Mouse (Mus musculus) v-Abl transformed pro-B cells (cell line): Measurements from ENCODE around the gene Ece1.
"Not testable (repeated sequence)": the region's sequence is repeated elsewhere in the genome, so short reads cannot be mapped to it uniquely, and the experiment has no call there.

Source experiments
- in situ Hi-C, 2 experiments: fragments of 400-800 bp; cut with MboI; formaldehyde crosslinking; loops; one replicate each; pipeline ENCODE4 v1.15.1; 2025; ENCODE audit not compliant: unreplicated experiment in 2 of 2

Ece1 gene

GRCm38 (mm10) chr4:137963431-137963830 lies 101.4 kb downstream of the Ece1 start:
- in situ Hi-C loops: loop anchor here (10.0 to 25.0 kb wide), 6 partner anchors 141 to 899 kb away; partner anchors contain the start of genes Gm13030 (in 1 of the 2) and Pla2g5 (in 1 of the 2)

DNA sequence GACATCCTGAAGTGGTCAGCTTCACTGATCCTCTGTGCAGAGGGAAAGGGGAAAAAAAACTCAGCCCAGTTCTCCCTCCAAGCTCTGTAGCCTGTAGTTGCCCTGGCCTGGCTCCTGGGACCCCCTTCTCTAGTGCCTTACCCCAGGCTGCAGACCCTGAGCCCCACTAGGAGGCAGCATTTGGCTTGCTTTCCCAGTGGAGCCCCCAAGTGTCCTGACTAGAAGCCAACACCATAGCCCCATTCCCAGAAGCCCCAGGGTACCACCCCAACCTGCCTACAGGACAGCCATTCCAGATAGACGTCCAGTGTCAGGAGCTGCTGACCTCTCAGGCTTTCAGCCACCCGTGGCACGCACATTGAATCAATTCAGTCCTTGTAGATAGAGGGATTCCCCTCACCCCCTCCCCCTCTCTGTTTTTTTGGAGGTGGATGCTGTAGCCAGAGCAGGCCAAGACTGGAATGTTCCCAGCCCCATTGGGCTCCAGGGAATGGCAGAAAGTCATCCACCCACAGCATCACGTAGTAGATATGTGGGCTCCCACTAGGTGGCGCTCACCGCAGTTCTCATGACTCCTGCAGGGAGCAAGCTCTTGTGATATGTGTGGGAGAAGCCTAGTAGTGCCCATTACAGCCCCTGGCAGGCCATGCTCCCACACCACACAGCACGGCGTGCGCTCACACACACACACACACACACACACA lies 102.0 kb downstream of the Ece1 start:
- in situ Hi-C loops: loop anchor here (10.0 to 25.0 kb wide), 6 partner anchors 141 to 898 kb away; partner anchors contain the start of genes Gm13030 (in 1 of the 2) and Pla2g5 (in 1 of the 2)

GRCm38 (mm10) chr4:137964585-137964930 lies 102.5 kb downstream of the Ece1 start:
- in situ Hi-C loops: loop anchor here (10.0 to 25.0 kb wide), 6 partner anchors 140 to 898 kb away; partner anchors contain the start of genes Gm13030 (in 1 of the 2) and Pla2g5 (in 1 of the 2)

DNA sequence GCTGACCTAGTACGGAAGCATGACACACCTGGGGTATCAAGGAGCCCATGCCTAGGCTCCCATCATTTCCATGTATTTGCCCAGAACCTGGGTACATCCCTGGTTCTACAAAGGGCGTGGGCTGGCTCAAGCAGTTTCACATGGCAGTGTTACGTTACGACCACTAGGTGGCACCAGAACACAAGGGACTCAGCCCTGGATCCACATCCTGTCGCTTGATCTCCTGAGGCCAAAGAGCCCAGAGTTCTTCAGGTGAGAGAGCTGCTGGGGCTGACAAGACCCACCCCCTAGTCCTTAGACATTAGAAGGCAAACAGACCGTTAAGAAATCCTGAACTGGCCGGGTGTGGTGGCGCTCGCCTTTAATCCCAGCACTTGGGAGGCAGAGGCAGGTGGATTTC lies 106.2 kb downstream of the Ece1 start:
- in situ Hi-C loops: loop anchor here (10.0 to 25.0 kb wide), 6 partner anchors 137 to 894 kb away; partner anchors contain the start of genes Gm13030 (in 1 of the 2) and Pla2g5 (in 1 of the 2)

DNA sequence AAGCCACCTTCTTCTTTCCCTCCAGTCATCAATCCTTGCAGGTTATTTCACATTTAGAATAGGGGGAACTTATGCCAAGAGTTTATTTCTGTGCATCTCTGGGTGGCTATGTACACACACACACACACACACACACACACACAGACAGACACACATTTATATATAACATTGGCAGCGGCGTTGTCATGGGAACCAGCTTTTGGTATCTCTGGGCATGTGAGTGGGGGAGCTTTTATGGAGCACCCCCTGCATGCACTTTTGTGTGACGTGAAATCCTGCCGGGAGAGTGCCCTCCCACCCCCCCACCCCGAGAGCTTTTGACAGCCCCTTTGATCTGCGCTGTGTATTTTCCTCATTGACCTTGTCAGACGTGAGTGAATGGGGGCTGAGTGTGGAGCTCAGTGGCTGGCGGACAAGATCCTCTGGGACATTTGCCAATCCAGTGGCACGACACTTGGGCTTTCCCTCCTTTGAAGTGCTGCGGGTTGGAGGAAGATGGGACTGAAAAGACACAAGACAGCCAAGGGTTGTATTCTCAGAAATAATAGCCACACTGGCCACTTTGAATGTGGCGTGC lies 108.7 kb downstream of the Ece1 start:
- in situ Hi-C loops: loop anchor here in 1 of 2 experiments (25.0 kb wide), 1 partner anchor 892 kb away; the partner anchor contains the start of genes Gm13030 and Pla2g5

DNA sequence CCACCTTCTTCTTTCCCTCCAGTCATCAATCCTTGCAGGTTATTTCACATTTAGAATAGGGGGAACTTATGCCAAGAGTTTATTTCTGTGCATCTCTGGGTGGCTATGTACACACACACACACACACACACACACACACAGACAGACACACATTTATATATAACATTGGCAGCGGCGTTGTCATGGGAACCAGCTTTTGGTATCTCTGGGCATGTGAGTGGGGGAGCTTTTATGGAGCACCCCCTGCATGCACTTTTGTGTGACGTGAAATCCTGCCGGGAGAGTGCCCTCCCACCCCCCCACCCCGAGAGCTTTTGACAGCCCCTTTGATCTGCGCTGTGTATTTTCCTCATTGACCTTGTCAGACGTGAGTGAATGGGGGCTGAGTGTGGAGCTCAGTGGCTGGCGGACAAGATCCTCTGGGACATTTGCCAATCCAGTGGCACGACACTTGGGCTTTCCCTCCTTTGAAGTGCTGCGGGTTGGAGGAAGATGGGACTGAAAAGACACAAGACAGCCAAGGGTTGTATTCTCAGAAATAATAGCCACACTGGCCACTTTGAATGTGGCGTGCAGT lies 112.9 kb downstream of the Ece1 start:
- in situ Hi-C loops: loop anchor here in 1 of 2 experiments (25.0 kb wide), 1 partner anchor 887 kb away; the partner anchor contains the start of genes Gm13030 and Pla2g5

DNA sequence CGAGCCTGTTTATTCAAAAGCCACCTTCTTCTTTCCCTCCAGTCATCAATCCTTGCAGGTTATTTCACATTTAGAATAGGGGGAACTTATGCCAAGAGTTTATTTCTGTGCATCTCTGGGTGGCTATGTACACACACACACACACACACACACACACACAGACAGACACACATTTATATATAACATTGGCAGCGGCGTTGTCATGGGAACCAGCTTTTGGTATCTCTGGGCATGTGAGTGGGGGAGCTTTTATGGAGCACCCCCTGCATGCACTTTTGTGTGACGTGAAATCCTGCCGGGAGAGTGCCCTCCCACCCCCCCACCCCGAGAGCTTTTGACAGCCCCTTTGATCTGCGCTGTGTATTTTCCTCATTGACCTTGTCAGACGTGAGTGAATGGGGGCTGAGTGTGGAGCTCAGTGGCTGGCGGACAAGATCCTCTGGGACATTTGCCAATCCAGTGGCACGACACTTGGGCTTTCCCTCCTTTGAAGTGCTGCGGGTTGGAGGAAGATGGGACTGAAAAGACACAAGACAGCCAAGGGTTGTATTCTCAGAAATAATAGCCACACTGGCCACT lies 117.1 kb downstream of the Ece1 start:
- in situ Hi-C loops: not testable (repeated sequence)

GRCm38 (mm10) chr4:137982869-137983268 lies 120.8 kb downstream of the Ece1 start:
- in situ Hi-C loops: no loop called here

DNA sequence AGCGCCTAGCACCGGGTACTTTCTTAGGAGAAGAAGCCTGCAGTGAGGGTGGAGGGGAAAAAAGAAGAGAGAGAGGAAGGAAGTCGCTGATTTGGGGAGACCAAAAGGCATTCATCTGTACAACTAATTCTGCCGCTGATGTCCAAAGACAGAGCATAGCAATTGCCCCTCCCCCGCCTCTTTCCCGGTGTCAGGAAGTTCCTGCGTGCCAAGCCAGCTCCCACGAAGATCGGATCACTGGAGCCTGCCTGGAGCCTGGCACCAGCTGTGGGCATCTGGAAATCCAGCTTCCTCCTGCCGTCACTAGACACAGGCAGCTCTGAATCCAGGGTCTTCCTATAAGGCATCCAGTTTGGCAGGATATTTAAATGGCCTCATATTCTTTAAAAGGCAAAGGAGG lies 122.2 kb downstream of the Ece1 start:
- in situ Hi-C loops: no loop called here

GRCm38 (mm10) chr4:137984746-137985145 lies 122.7 kb downstream of the Ece1 start:
- in situ Hi-C loops: no loop called here

DNA sequence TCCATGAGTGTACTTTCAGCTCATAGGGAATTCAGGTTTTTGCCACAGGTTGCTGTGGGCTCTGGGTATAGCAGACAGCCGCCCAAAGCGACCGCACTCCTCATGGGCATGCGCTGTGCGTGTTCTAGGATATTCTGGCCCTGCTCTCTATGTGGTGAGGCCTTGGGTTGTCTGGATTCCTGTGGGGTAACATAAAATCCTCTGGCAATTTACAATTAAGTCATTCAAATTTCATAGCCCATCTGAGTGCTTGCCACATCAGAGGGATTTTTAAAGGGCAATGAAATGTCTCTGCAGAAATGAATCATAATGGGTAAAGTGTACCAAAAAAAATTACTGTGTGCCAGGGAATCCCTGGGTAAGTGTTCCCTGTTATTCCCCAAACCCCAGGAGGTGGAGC lies 127.4 kb downstream of the Ece1 start:
- in situ Hi-C loops: no loop called here

DNA sequence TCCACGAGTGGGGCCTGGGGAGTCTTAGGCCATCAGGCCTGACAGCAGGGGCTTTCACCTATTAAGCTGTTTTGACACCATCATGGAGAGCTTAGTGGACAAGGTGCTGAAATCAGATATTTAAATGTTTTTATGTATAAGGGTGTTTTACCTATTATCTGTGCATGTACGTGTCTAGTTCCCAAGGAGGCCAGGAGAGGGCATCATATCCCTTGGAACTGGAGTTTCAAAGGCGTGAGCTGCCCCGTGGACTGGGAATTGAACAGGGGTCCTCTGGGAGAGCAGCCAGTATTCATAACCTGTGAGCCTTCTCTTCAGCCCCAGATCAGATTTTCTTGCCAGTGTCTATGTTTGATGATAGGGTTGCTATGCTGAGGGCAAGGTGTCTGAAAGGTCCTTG lies 128.4 kb downstream of the Ece1 start:
- in situ Hi-C loops: no loop called here

DNA sequence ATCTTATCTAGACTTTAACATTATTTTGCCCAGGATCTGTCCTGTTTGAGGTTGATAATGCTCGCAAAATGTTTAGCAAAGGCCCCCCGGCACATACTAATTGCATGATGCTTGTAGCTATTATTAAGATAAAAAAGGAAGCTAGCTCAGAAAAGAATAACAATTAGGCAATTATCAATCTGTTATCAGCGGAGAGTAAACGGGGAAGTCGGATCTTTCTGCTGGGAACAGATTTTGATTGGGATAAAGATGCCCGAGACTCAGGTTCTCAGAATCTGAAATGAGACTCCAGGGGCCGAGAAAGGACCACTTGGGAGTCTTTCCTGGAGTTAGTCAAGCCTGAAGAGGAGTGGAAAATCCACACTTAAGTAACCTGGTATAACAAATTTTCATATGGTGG lies 129.2 kb downstream of the Ece1 start:
- in situ Hi-C loops: no loop called here

DNA sequence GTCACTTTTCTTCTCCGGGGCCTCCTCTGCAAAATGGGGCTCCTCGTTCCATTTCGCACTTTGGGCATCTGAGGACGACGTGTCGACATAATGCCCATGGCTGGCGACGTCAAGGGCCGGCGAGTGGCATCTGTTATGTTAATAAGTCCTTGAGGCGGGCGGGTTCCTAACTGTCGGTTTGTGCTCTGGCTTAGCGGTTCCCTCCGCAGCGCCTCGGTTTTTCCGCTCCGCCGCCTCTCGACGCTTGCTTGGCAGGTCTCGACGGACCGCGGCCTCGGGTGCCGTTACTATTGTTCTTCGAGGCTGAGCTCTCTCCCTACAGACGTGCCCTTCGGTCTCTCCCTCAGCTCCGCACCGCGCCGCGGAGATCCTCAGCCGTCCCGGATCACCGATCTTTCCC lies 130.9 kb downstream of the Ece1 start, which contains the start of gene Eif4g3:
Gene Eif4g3 (plus strand): TSS at position 133 of the 400 bp plus-strand sequence.
- in situ Hi-C loops: no loop called here

DNA sequence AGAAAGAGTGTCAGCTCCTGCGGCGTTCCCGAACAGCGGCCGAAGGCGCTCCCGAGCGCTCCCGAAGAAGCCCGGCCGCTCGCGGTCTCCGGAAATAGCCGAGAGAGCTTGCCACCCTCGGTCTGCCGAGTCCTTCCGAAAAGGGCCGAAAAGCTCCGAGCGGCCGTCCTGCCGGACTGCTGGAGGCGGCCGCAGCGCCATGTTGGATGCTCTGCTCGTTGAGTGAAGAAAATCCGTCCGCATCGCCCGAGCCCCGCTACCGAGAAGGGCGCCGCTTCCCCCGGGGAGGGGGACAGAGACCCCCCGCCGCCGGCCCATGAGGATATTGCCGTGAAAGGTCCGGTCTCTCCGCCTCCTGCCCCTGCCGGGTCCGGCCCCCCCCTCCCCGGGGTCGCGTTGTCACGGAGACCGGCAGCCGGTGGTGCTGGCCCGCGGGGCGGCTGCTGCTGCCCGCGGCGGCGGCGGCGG lies 131.3 kb downstream of the Ece1 start:
- in situ Hi-C loops: no loop called here

DNA sequence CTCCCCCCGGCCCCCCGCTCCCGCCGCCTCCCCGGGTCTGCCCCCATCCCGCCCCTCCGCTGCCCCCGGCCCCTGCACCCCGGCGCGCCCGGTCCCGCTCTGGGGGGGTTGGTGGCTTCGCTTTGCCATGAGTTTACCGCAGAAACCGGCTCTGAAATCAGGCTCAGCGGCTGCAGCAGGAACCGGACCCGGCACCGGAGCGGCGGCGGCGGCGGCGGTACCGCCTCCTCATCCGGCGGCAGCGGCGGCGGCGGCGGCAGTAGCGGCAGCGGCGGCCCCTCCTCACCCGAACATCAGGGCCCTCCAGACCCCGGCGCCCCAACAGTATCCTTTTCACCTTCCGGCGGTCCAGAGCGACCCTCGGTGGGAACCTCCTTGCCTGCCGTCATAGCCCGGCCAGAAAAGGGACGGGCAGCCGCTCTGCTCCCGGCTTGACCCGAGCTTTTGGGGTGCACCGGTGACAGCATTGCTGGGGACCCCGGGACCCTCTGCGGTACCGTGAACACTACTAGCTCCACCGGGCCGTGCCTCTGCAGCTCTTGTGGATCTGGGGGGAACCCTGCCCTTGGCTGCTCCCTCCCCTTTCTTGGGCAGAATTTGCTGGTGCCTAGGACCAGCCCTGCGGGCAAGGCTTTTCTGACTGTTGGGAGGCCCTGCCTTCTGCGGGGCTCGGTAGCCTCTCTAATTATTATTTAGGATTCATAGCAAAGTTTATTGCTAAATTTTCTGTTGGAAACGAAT lies 132.0 kb downstream of the Ece1 start:
- in situ Hi-C loops: no loop called here

GRCm38 (mm10) chr4:137994562-137995336 lies 132.7 kb downstream of the Ece1 start:
- in situ Hi-C loops: no loop called here

DNA sequence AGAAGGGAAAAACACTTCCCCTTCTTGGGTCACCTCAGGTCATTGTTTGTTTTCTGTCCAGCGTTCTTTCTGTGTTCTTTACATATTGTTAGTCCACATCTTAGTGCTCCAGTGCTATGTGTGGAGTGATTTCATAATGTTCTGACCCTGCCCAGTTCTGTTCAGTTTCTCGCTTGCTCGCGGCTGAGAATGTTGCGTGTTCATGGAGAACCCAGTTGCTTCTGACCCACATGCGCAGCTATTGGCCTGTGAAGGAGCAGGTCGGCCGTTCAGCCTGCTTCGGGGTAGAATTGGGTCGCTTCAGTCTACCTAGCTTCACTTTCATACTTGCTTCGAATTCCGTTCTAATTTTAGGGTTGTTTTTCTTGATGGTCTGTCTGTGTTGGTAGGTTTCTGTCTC lies 133.4 kb downstream of the Ece1 start:
- in situ Hi-C loops: no loop called here

- in situ Hi-C loops: no loop called here
These were observed 136.2 kb downstream of the Ece1 start for GRCm38 (mm10) chr4:137998232-137998631.
